Mouse (Mus musculus) CH12.LX (cell line): ENCODE data around the gene Gm45716. TPM values are rescaled to one million over a fixed set of nuclear protein-coding genes. Genes with fewer than 3 reads are reported as not detected.

Experiments used
- DNase-seq: peaks from one replicate; pipeline ENCODE4 v3.0.0-alpha.2; 2013; ENCODE audit errors: extremely low read depth
- H3K27ac ChIP-seq: 2 replicates; pipeline ENCODE4 v1.5.1; 2012; ENCODE audit warnings: low read depth, mild to moderate bottlenecking, control low read depth, moderate library complexity; ENCODE audit not compliant: insufficient read depth
- H3K27me3 ChIP-seq: replicated peaks from 2 replicates; pipeline ENCODE3; 2012; ENCODE audit warnings: inconsistent platforms
- H3K36me3 ChIP-seq, 2 experiments: replicated peaks in 1 of 2; 2 replicates each; pipeline versions ENCODE3 to v1.6.1; 2012; ENCODE audit warnings: inconsistent platforms in 1 of 2, low read length in 1 of 2, mild to moderate bottlenecking in 1 of 2, mixed read lengths in 1 of 2, moderate library complexity in 1 of 2; ENCODE audit not compliant: control insufficient read depth in 1 of 2, insufficient read depth in 1 of 2
- H3K4me1 ChIP-seq, 2 experiments: 2 replicates each; pipeline ENCODE4 v1.6.1; 2012; ENCODE audit warnings: inconsistent platforms in 1 of 2, moderate library complexity in 1 of 2; ENCODE audit not compliant: insufficient read depth in 2 of 2, control insufficient read depth in 1 of 2
- H3K4me2 ChIP-seq: 2 replicates; pipeline ENCODE4 v1.6.1; 2012; ENCODE audit warnings: low read depth, mild to moderate bottlenecking, control low read depth; ENCODE audit not compliant: poor library complexity, insufficient read depth, severe bottlenecking
- H3K4me3 ChIP-seq, 3 experiments: fragments of 150-350 bp in 1 of 3; sonication (generic) in 1 of 3; replicated peaks in 1 of 3; 2 replicates each; pipeline versions ENCODE3 to v1.5.1; 2011 to 2012; ENCODE audit warnings: low read depth in 2 of 3, low read length in 2 of 3, mild to moderate bottlenecking in 2 of 3, moderate library complexity in 2 of 3, control low read depth in 1 of 3, improper control_type of control experiment in 1 of 3, inconsistent platforms in 1 of 3, mixed read lengths in 1 of 3; ENCODE audit not compliant: poor library complexity in 1 of 3
- H3K79me2 ChIP-seq: replicated peaks from 2 replicates; pipeline ENCODE4 v1.6.1; 2012; ENCODE audit warnings: mild to moderate bottlenecking, moderate library complexity; ENCODE audit not compliant: control insufficient read depth, poor library complexity, insufficient read depth, severe bottlenecking; ENCODE audit errors: extremely low read depth
- H3K9ac ChIP-seq: 2 replicates; pipeline ENCODE4 v1.6.1; 2012; ENCODE audit warnings: low read depth, mild to moderate bottlenecking, control low read depth, moderate library complexity; ENCODE audit not compliant: insufficient read depth
- H3K9me3 ChIP-seq: replicated peaks from 2 replicates; pipeline ENCODE3; 2012; ENCODE audit warnings: low read length, inconsistent platforms, mixed read lengths
- BHLHE40 ChIP-seq: IDR thresholded peaks from 2 replicates; pipeline ENCODE4 v1.6.1; 2011; ENCODE audit warnings: mild to moderate bottlenecking, low read depth, low read length, improper control_type of control experiment
- CHD1 ChIP-seq: IDR thresholded peaks from 2 replicates; pipeline ENCODE4 v1.6.1; 2012; ENCODE audit warnings: low read depth, low read length, improper control_type of control experiment, inconsistent platforms
- CHD2 ChIP-seq: IDR thresholded peaks from 2 replicates; pipeline ENCODE4 v1.6.1; 2011; ENCODE audit warnings: low read length, improper control_type of control experiment
- E2F4 ChIP-seq: IDR thresholded peaks from 2 replicates; pipeline ENCODE4 v1.6.1; 2011; ENCODE audit warnings: low read depth, low read length, improper control_type of control experiment; ENCODE audit not compliant: insufficient replicate concordance
- ELF1 ChIP-seq: IDR thresholded peaks from 2 replicates; pipeline ENCODE4 v1.6.1; 2014; ENCODE audit warnings: low read depth, mild to moderate bottlenecking, inconsistent platforms, low read length, improper control_type of control experiment
- EP300 ChIP-seq: IDR thresholded peaks from 2 replicates; pipeline ENCODE4 v1.6.1; 2011; ENCODE audit warnings: low read length, improper control_type of control experiment
- GABPA ChIP-seq: IDR thresholded peaks from 2 replicates; pipeline ENCODE4 v1.6.1; 2012; ENCODE audit warnings: low read depth, low read length, improper control_type of control experiment, inconsistent platforms; ENCODE audit not compliant: insufficient replicate concordance
- HCFC1 ChIP-seq: IDR thresholded peaks from 2 replicates; pipeline ENCODE4 v1.6.1; 2012; ENCODE audit warnings: low read depth, mild to moderate bottlenecking, inconsistent platforms, low read length, improper control_type of control experiment
- IRF4 ChIP-seq: IDR thresholded peaks from 2 replicates; pipeline ENCODE4 v1.6.1; 2014; ENCODE audit warnings: low read depth, mild to moderate bottlenecking, inconsistent platforms, low read length, improper control_type of control experiment
- JUND ChIP-seq: conservative IDR thresholded peaks from 2 replicates; pipeline ENCODE4 v1.6.1; 2011; ENCODE audit warnings: low read depth, low read length, improper control_type of control experiment
- KAT2A ChIP-seq: IDR thresholded peaks from 2 replicates; pipeline ENCODE4 v1.6.1; 2012; ENCODE audit warnings: low read length, improper control_type of control experiment, inconsistent platforms; ENCODE audit not compliant: insufficient replicate concordance
- MAFK ChIP-seq: IDR thresholded peaks from 2 replicates; pipeline ENCODE4 v1.6.1; 2011; ENCODE audit warnings: low read length, improper control_type of control experiment; ENCODE audit not compliant: insufficient replicate concordance
- MAX ChIP-seq: IDR thresholded peaks from 2 replicates; pipeline ENCODE4 v1.6.1; 2011; ENCODE audit warnings: low read length, improper control_type of control experiment
- MAZ ChIP-seq: IDR thresholded peaks from 2 replicates; pipeline ENCODE4 v1.6.1; 2012; ENCODE audit warnings: low read depth, mild to moderate bottlenecking, inconsistent platforms, low read length, improper control_type of control experiment, moderate library complexity
- MEF2A ChIP-seq: IDR thresholded peaks from 2 replicates; pipeline ENCODE4 v1.6.1; 2014; ENCODE audit warnings: low read depth, mild to moderate bottlenecking, inconsistent platforms, low read length, improper control_type of control experiment, borderline replicate concordance
- MXI1 ChIP-seq: IDR thresholded peaks from 2 replicates; pipeline ENCODE4 v1.6.1; 2011; ENCODE audit warnings: mild to moderate bottlenecking, low read depth, low read length, improper control_type of control experiment
- NELFE ChIP-seq: IDR thresholded peaks from 2 replicates; pipeline ENCODE4 v1.6.1; 2011; ENCODE audit warnings: low read depth, low read length, improper control_type of control experiment
- PAX5 ChIP-seq: IDR thresholded peaks from 2 replicates; pipeline ENCODE4 v1.6.1; 2012; ENCODE audit warnings: low read length, inconsistent platforms, mixed read lengths
- POLR2AphosphoS2 ChIP-seq: IDR thresholded peaks from 2 replicates; pipeline ENCODE4 v1.6.1; 2011; ENCODE audit warnings: low read depth, low read length, improper control_type of control experiment
- RAD21 ChIP-seq: IDR thresholded peaks from 2 replicates; pipeline ENCODE4 v1.6.1; 2011; ENCODE audit warnings: low read depth, mild to moderate bottlenecking, low read length, improper control_type of control experiment, moderate library complexity
- RCOR1 ChIP-seq: conservative IDR thresholded peaks from 2 replicates; pipeline ENCODE4 v1.6.1; 2012; ENCODE audit warnings: low read depth, mild to moderate bottlenecking, inconsistent platforms, low read length, improper control_type of control experiment
- SIN3A ChIP-seq: IDR thresholded peaks from 2 replicates; pipeline ENCODE4 v1.6.1; 2012; ENCODE audit warnings: low read length, improper control_type of control experiment, inconsistent platforms
- TBP ChIP-seq: conservative IDR thresholded peaks from 2 replicates; pipeline ENCODE4 v1.6.1; 2011; ENCODE audit warnings: low read depth, low read length, improper control_type of control experiment
- USF1 ChIP-seq: IDR thresholded peaks from 2 replicates; pipeline ENCODE4 v1.6.1; 2014; ENCODE audit warnings: low read depth, mild to moderate bottlenecking, inconsistent platforms, low read length, improper control_type of control experiment
- USF2 ChIP-seq: conservative IDR thresholded peaks from 2 replicates; pipeline ENCODE4 v1.6.1; 2011; ENCODE audit warnings: low read depth, low read length, improper control_type of control experiment
- ZC3H11A ChIP-seq: IDR thresholded peaks from 2 replicates; pipeline ENCODE4 v1.6.1; 2012; ENCODE audit warnings: low read depth, mild to moderate bottlenecking, inconsistent platforms, low read length, improper control_type of control experiment
- ZKSCAN1 ChIP-seq: IDR thresholded peaks from 2 replicates; pipeline ENCODE4 v1.6.1; 2012; ENCODE audit warnings: low read depth, inconsistent platforms, low read length, improper control_type of control experiment, borderline replicate concordance
- ZMIZ1 ChIP-seq: IDR thresholded peaks from 2 replicates; pipeline ENCODE4 v1.6.1; 2012; ENCODE audit warnings: low read depth, mild to moderate bottlenecking, inconsistent platforms, low read length, improper control_type of control experiment
- ZNF384 ChIP-seq: IDR thresholded peaks from 2 replicates; pipeline ENCODE4 v1.6.1; 2012; ENCODE audit warnings: low read depth, low read length, improper control_type of control experiment, inconsistent platforms
- dilution Hi-C: fragments of 300-500 bp; cut with MboI; formaldehyde crosslinking; loops from 2 replicates; pipeline ENCODE4 v1.14.3; 2020; ENCODE audit warnings: low sequenced_read_pairs; ENCODE audit not compliant: extremely low pct_unique_long_range_greater_than_20kb, extremely low pct_ligation_motif_present
- in situ Hi-C: fragments of 300-500 bp; cut with MboI; formaldehyde crosslinking; loops from 3 replicates; pipeline ENCODE4 v1.14.3; 2019; ENCODE audit warnings: low sequenced_read_pairs, low pct_ligation_motif_present, low pct_unique_long_range_greater_than_20kb, mixed read lengths
- polyA plus RNA-seq: library from polyadenylated mRNA; unstranded; fragments of >175 nt; gene quantifications from 2 replicates; pipeline ENCODE4 v1.2.1, GENCODE M21; 2012; ENCODE audit warnings: low read depth; ENCODE audit not compliant: insufficient read length
- total RNA-seq, 2 experiments: library from RNA; depleted of rRNA; stranded (reverse); fragments of 300-350 nt in 1 of 2; fragments of >200 nt in 1 of 2; gene quantifications; 2 replicates each; pipeline ENCODE4 v1.2.3; 2012 to 2014

Gm45716 gene
- total and polyA plus RNA-seq, 3 experiments: 3.0 to 15.9 (median 9.9) TPM

DNA sequence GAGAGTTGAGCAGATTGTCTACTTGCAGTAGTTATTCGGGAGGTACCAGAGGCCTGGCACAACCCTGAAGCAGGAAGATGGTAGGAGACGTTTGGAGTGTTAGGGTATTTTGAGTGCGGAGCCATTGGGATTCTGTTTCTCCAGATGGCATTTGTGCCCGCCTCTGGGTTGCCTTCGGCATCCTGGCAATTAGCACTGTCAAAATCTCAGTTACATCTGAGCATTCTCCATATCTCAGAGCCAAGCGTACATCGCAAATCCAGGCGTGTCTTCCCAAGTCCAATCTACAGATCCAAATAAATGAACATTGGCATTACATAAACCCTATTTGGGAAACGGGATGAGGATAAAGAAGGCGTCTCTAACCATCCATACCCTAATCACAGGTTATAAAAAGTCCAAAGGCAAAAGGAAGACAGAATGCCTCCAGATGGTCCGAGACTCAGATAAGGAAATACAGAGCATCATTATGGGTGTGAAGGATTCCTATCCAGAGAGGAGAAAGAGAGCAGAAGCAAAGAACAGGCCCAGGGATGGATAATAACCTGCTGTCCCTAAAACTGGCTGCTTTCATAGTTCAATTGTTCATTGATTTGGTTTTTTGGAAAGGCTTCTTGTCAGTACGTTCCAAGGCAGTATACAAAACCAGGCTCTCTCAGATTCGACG, 11.7 kb upstream of the Gm45716 start:
- peaks cover 4 to 6% of the 10 kb centered on the region in 2 experiments for H3K4me1 ChIP-seq

DNA sequence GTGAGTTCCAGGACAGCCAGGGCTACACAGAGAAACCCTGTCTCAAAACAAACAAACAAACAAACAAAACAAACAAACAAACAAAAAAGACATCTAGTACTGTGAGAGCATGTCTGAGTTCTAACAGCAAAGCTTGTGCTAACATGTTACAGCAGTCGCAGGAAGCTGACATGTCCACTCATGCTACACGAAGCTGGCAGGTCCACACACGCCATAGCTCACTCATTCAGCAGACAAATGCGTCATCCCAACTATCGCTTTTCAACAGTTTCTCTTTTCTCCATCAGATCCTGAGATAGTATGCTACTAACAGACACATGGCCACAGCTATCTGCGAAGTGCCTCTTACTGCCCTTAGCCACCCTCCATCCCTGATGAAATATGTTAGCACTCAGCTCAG, 10.1 kb upstream of the Gm45716 start:
- no peak for DNase-seq
- Histone ChIP-seq H3K9ac (no peak overlapping the region), H3K4me1 (peaks cover 3 to 6% of the 10 kb centered on the region in 2 experiments), H3K79me2 (no peaks in the 10 kb centered on the region), H3K4me3 (no peak overlapping the region), H3K27ac (no peak overlapping the region), H3K4me2 (no peak overlapping the region; the same call in 1 of the 2 replicates), H3K27me3 (no peaks in the 10 kb centered on the region), H3K9me3 (no peaks in the 10 kb centered on the region), H3K36me3 (no peaks in the 10 kb centered on the region)
- dilution Hi-C loops: no loop called here
- TF ChIP-seq ZC3H11A (no peak), ZMIZ1 (no peak), TBP (no peak), JUND (no peak), USF2 (no peak), MXI1 (no peak), POLR2AphosphoS2 (no peak), CHD1 (peak; percentile 98), EP300 (no peak), IRF4 (peak; percentile 54; the same call in 1 of the 2 replicates), KAT2A (no peak), USF1 (no peak), GABPA (no peak), E2F4 (no peak), HCFC1 (no peak), BHLHE40 (0 out of 2 replicates have a peak, but pooled peaks have one; percentile 25), ELF1 (no peak), ZNF384 (no peak), RCOR1 (no peak), PAX5 (no peak)
- in situ Hi-C loops: no loop called here

More for the DNA sequence above, 11.7 kb upstream of the Gm45716 start:
- no peaks in the 10 kb centered on the region for H3K79me2 ChIP-seq
- no peak for DNase-seq
- in situ Hi-C loops (no loop called here), dilution Hi-C loops (no loop called here)
- H3K27me3 ChIP-seq: no peaks in the 10 kb centered on the region
- no peaks in the 10 kb centered on the region for H3K36me3 ChIP-seq
- no peak overlapping the region for H3K9ac ChIP-seq
- TF ChIP-seq CHD2 (no peak), RCOR1 (no peak), PAX5 (no peak), SIN3A (no peak), ZC3H11A (no peak), ZKSCAN1 (no peak), MAZ (no peak), TBP (no peak), CHD1 (no peak), MXI1 (no peak), RAD21 (no peak), MEF2A (no peak), MAX (no peak), HCFC1 (no peak), NELFE (no peak), GABPA (no peak), USF2 (no peak), EP300 (no peak), MAFK (no peak)
- no peaks in the 10 kb centered on the region for H3K9me3 ChIP-seq
- H3K27ac ChIP-seq: no peak overlapping the region
- no peak overlapping the region for H3K4me3 ChIP-seq
- no peak overlapping the region for H3K4me2 ChIP-seq
